Mouse (Mus musculus) heart, embryonic 13.5 days (tissue): ENCODE results near the gene Pnp. TPM values are rescaled to one million over a fixed set of nuclear protein-coding genes. Genes with fewer than 3 reads are reported as not detected.

Experiments
- polyA plus RNA-seq: library from polyadenylated mRNA; unstranded; fragments of >200 nt; fragmentation: Nextera tagmentation; extraction: Ambion mirVana; gene quantifications from 2 replicates; pipeline ENCODE4 v1.2.1, GENCODE M21; 2015

The Pnp gene
- polyA plus RNA-seq, 1 experiment from 2014 or later = 36.5 TPM

Other genes with a start within 250 kb of the Pnp start
- gene Olfr747, start 237.9 kb upstream of the Pnp start, polyA plus RNA-seq = not detected in 2 replicates
- gene Olfr748, start 223.7 kb upstream of the Pnp start, polyA plus RNA-seq = not detected in 2 replicates
- gene Olfr749, start 186.0 kb upstream of the Pnp start, polyA plus RNA-seq = not detected in 2 replicates
- gene Ttc5, start 145.6 kb upstream of the Pnp start, polyA plus RNA-seq = 48.8 and 51.4 TPM in 2 replicates
- gene Ccnb1ip1, start 123.3 kb upstream of the Pnp start, polyA plus RNA-seq = not detected in 2 replicates
- gene Parp2, start 123.2 kb upstream of the Pnp start, polyA plus RNA-seq = 35.1 and 41.6 TPM in 2 replicates
- 4.5 and 5.1 TPM in 2 replicates for gene Tep1, start 60.5 kb upstream of the Pnp start, polyA plus RNA-seq
- 0.10 and 0.45 TPM in 2 replicates for gene Klhl33, start 33.6 kb upstream of the Pnp start, polyA plus RNA-seq
- gene Osgep, start 6.2 kb upstream of the Pnp start, polyA plus RNA-seq = 112 and 131 TPM in 2 replicates
- gene Apex1, start 6.1 kb upstream of the Pnp start, polyA plus RNA-seq = 148 TPM in 2 replicates
- gene Pip4p1, start 226 bp upstream of the Pnp start, polyA plus RNA-seq = 34.9 and 38.2 TPM in 2 replicates
- not detected in 2 replicates for gene Gm49342, start 13.4 kb downstream of the Pnp start, polyA plus RNA-seq
- 0.74 TPM in 1 of 2 replicates, not detected in the other for gene Pnp2, start 24.9 kb downstream of the Pnp start, polyA plus RNA-seq
- 0.34 and 0.40 TPM in 2 replicates for gene Rnase10, start 76.7 kb downstream of the Pnp start, polyA plus RNA-seq
- not detected in 2 replicates for gene Rnase9, start 110.8 kb downstream of the Pnp start, polyA plus RNA-seq
- gene Rnase11, start 119.1 kb downstream of the Pnp start, polyA plus RNA-seq = not detected in 2 replicates
- gene Rnase12, start 126.6 kb downstream of the Pnp start, polyA plus RNA-seq = 0.99 and 1.1 TPM in 2 replicates
- gene Olfr750, start 143.4 kb downstream of the Pnp start, polyA plus RNA-seq = not detected in 2 replicates
- gene Rnase4, start 160.0 kb downstream of the Pnp start, polyA plus RNA-seq = 20.5 and 21.4 TPM in 2 replicates
- 3.6 and 3.9 TPM in 2 replicates for gene Ang, start 160.1 kb downstream of the Pnp start, polyA plus RNA-seq
- not detected in 2 replicates for gene Eddm3b, start 183.3 kb downstream of the Pnp start, polyA plus RNA-seq
- 0.32 and 0.70 TPM in 2 replicates for gene Rnase6, start 192.8 kb downstream of the Pnp start, polyA plus RNA-seq
- 0.39 and 0.49 TPM in 2 replicates for gene Rnase1, start 215.7 kb downstream of the Pnp start, polyA plus RNA-seq
- not detected in 2 replicates for gene Rnase2b, start 231.2 kb downstream of the Pnp start, polyA plus RNA-seq